Mouse (Mus musculus) lung, embryonic 14.5 days (tissue): ENCODE measurements around the gene Tbc1d20. TPM values are rescaled to one million over a fixed set of nuclear protein-coding genes. Genes with fewer than 3 reads are reported as not detected.
A peak's percentile ranks its signal among the peaks of the same experiment; 100 is the strongest.
"Not testable (repeated sequence)": the region's sequence is repeated elsewhere in the genome, so short reads cannot be mapped to it uniquely, and the experiment has no call there.

ENCODE experiments used
- ATAC-seq: fragments of 200-750 bp; cut with Nextera tagmentation; 2 replicates; pipeline ENCODE4 v1.8.0; 2017; ENCODE audit warnings: mild to moderate bottlenecking, moderate TSS enrichment, moderate library complexity; ENCODE audit not compliant: insufficient read depth
- DNase-seq: peaks from one replicate; pipeline ENCODE4 v3.0.0-alpha.2; 2015
- H3K27ac ChIP-seq: fragments of 300-500 bp; sonication (generic); 2 replicates; pipeline ENCODE4 v1.5.1; 2014; ENCODE audit warnings: low read depth, mild to moderate bottlenecking, moderate library complexity
- H3K27me3 ChIP-seq: fragments of 300-500 bp; sonication (generic); 2 replicates; pipeline ENCODE4 v1.6.1; 2014; ENCODE audit warnings: low read length, control low read depth; ENCODE audit not compliant: insufficient read depth
- H3K36me3 ChIP-seq: fragments of 300-500 bp; sonication (generic); 2 replicates; pipeline ENCODE4 v1.6.1; 2014; ENCODE audit warnings: control low read depth; ENCODE audit not compliant: insufficient read depth
- H3K4me1 ChIP-seq: fragments of 300-500 bp; sonication (generic); 2 replicates; pipeline ENCODE4 v1.6.1; 2014; ENCODE audit warnings: antibody characterized with exemption, control low read depth; ENCODE audit not compliant: insufficient read depth
- H3K4me2 ChIP-seq: fragments of 300-500 bp; sonication (generic); 2 replicates; pipeline ENCODE4 v1.6.1; 2014; ENCODE audit warnings: mild to moderate bottlenecking
- H3K4me3 ChIP-seq: fragments of 300-500 bp; sonication (generic); 2 replicates; pipeline ENCODE4 v1.5.1; 2014; ENCODE audit warnings: low read depth, low read length
- H3K9ac ChIP-seq: fragments of 300-500 bp; sonication (generic); 2 replicates; pipeline ENCODE4 v1.6.1; 2014
- H3K9me3 ChIP-seq: fragments of 300-500 bp; sonication (generic); 2 replicates; pipeline ENCODE4 v1.6.1; 2016; ENCODE audit warnings: low read depth, low read length, control low read depth
- CTCF ChIP-seq: IDR thresholded peaks from 2 replicates; pipeline ENCODE4 v1.5.1; 2016; ENCODE audit warnings: antibody characterized with exemption, low read depth
- WGBS: fragments of 180-500 bp; shearing (Covaris S2); extraction: QIAGEN DNeasy Blood & Tissue Kit; methylation state at CpG from one replicate; pipeline ENCODE4 v1.1.7; 2014; 5-methylcytosine and 5-hydroxymethylcytosine counted together
- polyA plus RNA-seq: library from polyadenylated mRNA; unstranded; fragments of >200 nt; fragmentation: Nextera tagmentation; extraction: Ambion mirVana; gene quantifications from 2 replicates; pipeline ENCODE4 v1.2.1, GENCODE M21; 2014

The Tbc1d20 gene
- polyA plus RNA-seq, 1 experiment from 2014 or later: 39.4 TPM

DNA sequence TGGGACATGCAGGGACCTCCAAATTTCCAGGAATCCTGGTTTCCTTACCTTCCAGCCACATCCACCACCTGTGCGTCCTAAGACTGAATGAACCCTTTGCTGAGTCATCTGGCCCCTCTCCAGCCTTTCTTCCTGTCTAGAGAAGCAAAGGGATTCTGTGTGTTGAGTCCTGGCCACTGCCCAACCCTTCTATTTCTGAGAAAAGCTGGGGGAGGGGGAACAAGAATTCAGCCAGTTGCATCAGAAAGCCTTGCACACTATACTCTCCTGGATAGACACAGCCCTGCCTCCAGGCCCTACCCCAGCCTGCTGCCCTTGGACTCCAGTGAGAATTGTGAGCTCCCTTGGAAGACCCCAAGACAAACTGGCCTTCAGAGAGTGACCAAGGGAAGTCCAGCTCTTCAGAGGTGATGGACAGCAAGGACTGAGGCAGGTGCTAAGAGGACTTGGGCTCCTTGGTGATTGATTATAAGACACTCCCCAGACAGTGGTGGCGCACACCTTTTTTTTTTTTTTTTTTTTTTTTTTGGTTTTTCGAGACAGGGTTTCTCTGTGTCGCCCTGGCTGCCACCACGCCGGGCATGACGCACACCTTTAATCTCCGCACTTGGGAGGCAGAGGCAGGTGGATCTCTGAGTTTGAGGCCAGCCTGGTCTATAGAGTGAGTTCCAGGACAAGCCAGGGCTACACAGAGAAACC lies 56.4 kb downstream of the Tbc1d20 start:
- no peaks in the 10 kb centered on the region for H3K36me3 ChIP-seq
- H3K27me3 ChIP-seq: no peaks in the 10 kb centered on the region
- no peak overlapping the region for H3K9ac ChIP-seq
- H3K9me3 ChIP-seq: no peaks in the 10 kb centered on the region
- no peak overlapping the region for H3K4me2 ChIP-seq
- peak; percentile 79 for DNase-seq
- no peak overlapping the region for H3K4me3 ChIP-seq
- TF ChIP-seq CTCF: no peak
- peak; percentile 59 for ATAC-seq
- H3K27ac ChIP-seq: no peak overlapping the region
- WGBS: 81% methylated on average over 8 of the region's 8 CpGs
- H3K4me1 ChIP-seq: no peaks in the 10 kb centered on the region

DNA sequence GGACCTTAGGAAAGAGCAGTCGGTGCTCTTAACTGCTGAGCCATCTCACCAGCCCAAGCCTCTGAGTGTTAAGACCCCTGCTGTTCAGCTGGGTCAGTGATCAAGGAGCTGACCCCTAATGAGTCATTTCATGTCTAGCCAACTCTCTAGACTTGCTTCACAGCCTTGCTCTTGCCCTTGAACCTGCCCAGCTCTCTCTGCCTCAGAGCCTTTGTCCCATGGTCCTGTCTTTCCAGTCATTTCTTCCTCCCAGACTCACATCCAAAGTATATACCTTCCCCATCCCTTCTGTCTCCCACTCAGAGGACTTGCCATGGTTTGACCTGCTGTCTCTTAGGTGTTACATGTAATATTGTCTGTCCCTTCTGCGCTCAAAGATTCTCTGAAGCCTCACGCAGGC lies 63.6 kb downstream of the Tbc1d20 start:
- Histone ChIP-seq H3K9me3 (no peaks in the 10 kb centered on the region), H3K27ac (no peak overlapping the region), H3K9ac (no peak overlapping the region), H3K4me2 (no peak overlapping the region), H3K36me3 (no peaks in the 10 kb centered on the region), H3K4me1 (no peaks in the 10 kb centered on the region), H3K4me3 (no peak overlapping the region), H3K27me3 (no peaks in the 10 kb centered on the region)
- WGBS: 77% methylated on average over 3 of the region's 3 CpGs
- no peak for ATAC-seq
- TF ChIP-seq CTCF: no peak
- DNase-seq: no peak

- TF ChIP-seq CTCF: peak; percentile 32
- not testable (repeated sequence) for H3K4me2 ChIP-seq, H3K27me3 ChIP-seq, H3K9me3 ChIP-seq, H3K27ac ChIP-seq, DNase-seq, H3K36me3 ChIP-seq, H3K9ac ChIP-seq, H3K4me3 ChIP-seq, H3K4me1 ChIP-seq, ATAC-seq
- WGBS: 82% methylated on average over 5 of the region's 5 CpGs
Measured at GRCm38 (mm10) chr2:152358977-152359376, 65.3 kb downstream of the Tbc1d20 start.

- ATAC-seq: no peak
- Histone ChIP-seq H3K9me3 (no peaks in the 10 kb centered on the region), H3K4me3 (no peak overlapping the region), H3K27me3 (no peaks in the 10 kb centered on the region), H3K4me2 (no peak overlapping the region), H3K27ac (no peak overlapping the region), H3K36me3 (no peaks in the 10 kb centered on the region), H3K4me1 (0 out of 2 replicates have a peak, but pooled peaks cover 4% of the 10 kb centered on the region), H3K9ac (no peak overlapping the region)
- no peak for DNase-seq
- no peak for TF ChIP-seq CTCF
- WGBS: 39% methylated on average over 5 of the region's 5 CpGs
Measured at GRCm38 (mm10) chr2:152359616-152360015, 66.0 kb downstream of the Tbc1d20 start.

DNA sequence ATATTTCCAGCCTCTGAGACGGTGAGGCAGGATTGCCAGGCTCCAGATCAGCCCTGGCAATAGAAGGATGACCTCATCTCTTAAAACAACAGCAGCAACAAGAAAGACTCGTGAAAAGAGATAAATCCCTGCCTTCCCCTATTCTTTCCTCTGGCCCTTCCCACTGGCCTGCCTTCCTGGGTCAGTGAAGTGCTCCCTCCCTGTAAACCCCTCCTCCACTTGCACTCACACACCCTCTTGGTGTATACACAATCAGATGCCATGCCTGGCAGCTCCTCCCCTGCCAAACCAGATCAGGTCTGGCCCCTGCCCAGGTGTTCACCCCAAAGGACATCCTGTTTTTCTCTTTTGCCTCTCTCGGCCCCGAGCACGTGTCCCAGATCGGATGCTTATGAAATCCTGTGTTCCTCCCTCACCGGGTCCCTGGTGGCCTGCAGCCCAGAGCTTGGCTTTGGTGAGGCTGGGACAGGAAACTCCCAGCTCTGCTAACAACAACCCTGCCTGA lies 66.7 kb downstream of the Tbc1d20 start:
- Histone ChIP-seq H3K27ac (peak overlapping the region; percentile 9), H3K4me3 (no peak overlapping the region), H3K27me3 (no peaks in the 10 kb centered on the region), H3K4me2 (no peak overlapping the region), H3K36me3 (no peaks in the 10 kb centered on the region), H3K9ac (peak overlapping the region; percentile 13; the same call in 1 of the 2 replicates), H3K4me1 (0 out of 2 replicates have a peak, but pooled peaks cover 4% of the 10 kb centered on the region), H3K9me3 (no peaks in the 10 kb centered on the region)
- WGBS: 26% methylated on average over 7 of the region's 7 CpGs
- no peak for TF ChIP-seq CTCF
- DNase-seq (peak; percentile 54), ATAC-seq (no peak)

GRCm38 (mm10) chr2:152361193-152361592 lies 67.6 kb downstream of the Tbc1d20 start:
- TF ChIP-seq CTCF: no peak
- no peaks in the 10 kb centered on the region for H3K27me3 ChIP-seq
- no peak overlapping the region for H3K4me2 ChIP-seq
- H3K9me3 ChIP-seq: no peaks in the 10 kb centered on the region
- H3K9ac ChIP-seq: no peak overlapping the region
- no peak overlapping the region for H3K27ac ChIP-seq
- ATAC-seq (no peak), DNase-seq (no peak)
- no peaks in the 10 kb centered on the region for H3K36me3 ChIP-seq
- H3K4me1 ChIP-seq: 0 out of 2 replicates have a peak, but pooled peaks cover 4% of the 10 kb centered on the region
- 87% methylated on average over 8 of the region's 8 CpGs for WGBS
- H3K4me3 ChIP-seq: no peak overlapping the region

Other genes starting within 250 kb of the Tbc1d20 start
- gene Scrt2, start 212.3 kb upstream of the Tbc1d20 start, polyA plus RNA-seq: not detected in 2 replicates
- gene Srxn1, start 188.3 kb upstream of the Tbc1d20 start, polyA plus RNA-seq: 5.6 and 6.6 TPM in 2 replicates
- 9.9 and 11.0 TPM in 2 replicates for gene Tcf15, start 150.3 kb upstream of the Tbc1d20 start, polyA plus RNA-seq
- gene Csnk2a1, start 67.0 kb upstream of the Tbc1d20 start, polyA plus RNA-seq: 97.1 and 98.2 TPM in 2 replicates
- gene Rbck1, start 38.8 kb downstream of the Tbc1d20 start, polyA plus RNA-seq: 85.8 and 92.8 TPM in 2 replicates
- 2.2 and 2.7 TPM in 2 replicates for gene Trib3, start 50.2 kb downstream of the Tbc1d20 start, polyA plus RNA-seq
- 0.26 TPM in 1 of 2 replicates, not detected in the other for gene Nrsn2, start 82.8 kb downstream of the Tbc1d20 start, polyA plus RNA-seq
- 17.2 and 19.4 TPM in 2 replicates for gene Sox12, start 104.2 kb downstream of the Tbc1d20 start, polyA plus RNA-seq
- gene Zcchc3, start 121.2 kb downstream of the Tbc1d20 start, polyA plus RNA-seq: 38.6 and 42.3 TPM in 2 replicates
- 0.53 and 1.3 TPM in 2 replicates for gene 6820408C15Rik, start 121.8 kb downstream of the Tbc1d20 start, polyA plus RNA-seq
- not detected in 2 replicates for gene Defb23, start 170.8 kb downstream of the Tbc1d20 start, polyA plus RNA-seq
- gene Defb20, start 183.2 kb downstream of the Tbc1d20 start, polyA plus RNA-seq: not detected in 2 replicates
- not detected in 2 replicates for gene Defb22, start 196.3 kb downstream of the Tbc1d20 start, polyA plus RNA-seq
- not detected in 2 replicates for gene Defb26, start 217.9 kb downstream of the Tbc1d20 start, polyA plus RNA-seq
- not detected in 2 replicates for gene Defb28, start 224.4 kb downstream of the Tbc1d20 start, polyA plus RNA-seq
- gene Defb29, start 246.3 kb downstream of the Tbc1d20 start, polyA plus RNA-seq: not detected in 2 replicates